Mouse (Mus musculus): Measurements from ENCODE around the gene Ankrd28. TPM values are rescaled to one million over a fixed set of nuclear protein-coding genes. Genes with fewer than 3 reads are reported as not detected.
A peak's percentile ranks its signal among the peaks of the same experiment; 100 is the strongest.
"Not testable (repeated sequence)": the region's sequence is repeated elsewhere in the genome, so short reads cannot be mapped to it uniquely, and the experiment has no call there.

Ankrd28 gene
- 11.6 TPM for polyA plus RNA-seq (2012; fragmentation: generic; extraction: Trizol)
- long read RNA-seq, experiment 1, partial matches to known transcripts = 0 of 3 reads
- long read RNA-seq, experiment 1, other reads (novel, unspliced or antisense) = 3 of 3 reads
- long read RNA-seq, experiment 2, full-length matches to known transcripts = 44 of 79 reads
- long read RNA-seq, experiment 2, partial matches to known transcripts = 16 of 79 reads
- long read RNA-seq, experiment 2, other reads (novel, unspliced or antisense) = 19 of 79 reads

- Histone ChIP-seq H3ac (ENCODE audit: control insufficient read depth, insufficient read length, low read depth) (peak within 1 kb of the TSS; percentile 73), H3K79me2 (ENCODE audit: control insufficient read depth, insufficient read depth) (peaks cover 44% of the 10 kb centered on the region), H3K4me3 (ENCODE audit: insufficient read depth, poor library complexity, severe bottlenecking) (peak within 1 kb of the TSS; percentile 83), H3K36me3 (ENCODE audit: control insufficient read depth, insufficient read depth) (no peaks in the 10 kb centered on the region), H3K79me3 (ENCODE audit: low read depth) (peaks cover 32% of the 10 kb centered on the region), H3K27me3 (ENCODE audit: control insufficient read depth, insufficient read depth, insufficient read length) (no peaks in the 10 kb centered on the region)
- TF ChIP-seq MAX (IDR thresholded peaks at IDR 0.05) (peak; percentile 97), MYOG (IDR thresholded peaks at IDR 0.05; ENCODE audit: control insufficient read depth, extremely low read depth, insufficient read length) (no peak), USF1 (IDR thresholded peaks at IDR 0.05; ENCODE audit: low read depth) (peak; percentile 9)
Measured at GRCm38 (mm10) chr14:31830571-31831369, at the start of gene Ankrd28. Ankrd28 (minus strand) TSS chr14:31830651.

- no peak overlapping the region for H3ac ChIP-seq (ENCODE audit: control insufficient read depth, insufficient read length, low read depth)
- H3K79me2 ChIP-seq (ENCODE audit: control insufficient read depth, insufficient read depth) = no peaks in the 10 kb centered on the region
- no peak overlapping the region for H3K4me3 ChIP-seq (ENCODE audit: insufficient read depth, poor library complexity, severe bottlenecking)
- TF ChIP-seq USF1 (IDR thresholded peaks at IDR 0.05; ENCODE audit: low read depth) = no peak
- no peak for TF ChIP-seq MAX (IDR thresholded peaks at IDR 0.05)
- no peak for TF ChIP-seq FOSL1 (IDR thresholded peaks at IDR 0.05; ENCODE audit: insufficient read depth, low read length, poor library complexity, severe bottlenecking)
- no peak for TF ChIP-seq CEBPB (IDR thresholded peaks at IDR 0.05; ENCODE audit: low read depth)
- no peak for TF ChIP-seq MYOD1 (IDR thresholded peaks at IDR 0.05; ENCODE audit: control insufficient read depth, insufficient read length, low read depth)
- TF ChIP-seq MYOG (IDR thresholded peaks at IDR 0.05; ENCODE audit: control insufficient read depth, extremely low read depth, insufficient read length) = no peak
- TF ChIP-seq CTCF (IDR thresholded peaks at IDR 0.05; ENCODE audit: control insufficient read depth, insufficient read depth, insufficient read length) = no peak
- H3K36me3 ChIP-seq (ENCODE audit: control insufficient read depth, insufficient read depth) = no peaks in the 10 kb centered on the region
- no peaks in the 10 kb centered on the region for H3K27me3 ChIP-seq (ENCODE audit: control insufficient read depth, insufficient read depth, insufficient read length)
- H3K79me3 ChIP-seq (ENCODE audit: low read depth) = no peaks in the 10 kb centered on the region
Measured at GRCm38 (mm10) chr14:31879456-31879855, 49.0 kb upstream of the Ankrd28 start.

GRCm38 (mm10) chr14:31872130-31872529 is 41.7 kb upstream of the Ankrd28 start:
- Histone ChIP-seq H3K79me2 (ENCODE audit: control insufficient read depth, insufficient read depth) (no peaks in the 10 kb centered on the region), H3K27me3 (ENCODE audit: control insufficient read depth, insufficient read depth, insufficient read length) (no peaks in the 10 kb centered on the region), H3K79me3 (ENCODE audit: low read depth) (no peaks in the 10 kb centered on the region), H3K4me3 (ENCODE audit: insufficient read depth, poor library complexity, severe bottlenecking) (no peak overlapping the region), H3ac (ENCODE audit: control insufficient read depth, insufficient read length, low read depth) (no peak overlapping the region), H3K36me3 (ENCODE audit: control insufficient read depth, insufficient read depth) (no peaks in the 10 kb centered on the region)
- no peak for TF ChIP-seq FOSL1 (IDR thresholded peaks at IDR 0.05; ENCODE audit: insufficient read depth, low read length, poor library complexity, severe bottlenecking)

GRCm38 (mm10) chr14:31870436-31870835 is 40.0 kb upstream of the Ankrd28 start:
- H3K79me3 ChIP-seq (ENCODE audit: low read depth) = no peaks in the 10 kb centered on the region
- H3ac ChIP-seq (ENCODE audit: control insufficient read depth, insufficient read length, low read depth) = no peak overlapping the region
- no peaks in the 10 kb centered on the region for H3K79me2 ChIP-seq (ENCODE audit: control insufficient read depth, insufficient read depth)
- TF ChIP-seq MAX (IDR thresholded peaks at IDR 0.05) = no peak
- no peak for TF ChIP-seq CEBPB (IDR thresholded peaks at IDR 0.05; ENCODE audit: low read depth)
- no peak for TF ChIP-seq FOSL1 (IDR thresholded peaks at IDR 0.05; ENCODE audit: insufficient read depth, low read length, poor library complexity, severe bottlenecking)
- no peak for TF ChIP-seq USF1 (IDR thresholded peaks at IDR 0.05; ENCODE audit: low read depth)
- no peak for TF ChIP-seq CTCF (IDR thresholded peaks at IDR 0.05; ENCODE audit: control insufficient read depth, insufficient read depth, insufficient read length)
- TF ChIP-seq MYOD1 (IDR thresholded peaks at IDR 0.05; ENCODE audit: control insufficient read depth, insufficient read length, low read depth) = no peak
- no peak for TF ChIP-seq MYOG (IDR thresholded peaks at IDR 0.05; ENCODE audit: control insufficient read depth, extremely low read depth, insufficient read length)
- no peaks in the 10 kb centered on the region for H3K27me3 ChIP-seq (ENCODE audit: control insufficient read depth, insufficient read depth, insufficient read length)
- no peak overlapping the region for H3K4me3 ChIP-seq (ENCODE audit: insufficient read depth, poor library complexity, severe bottlenecking)
- no peaks in the 10 kb centered on the region for H3K36me3 ChIP-seq (ENCODE audit: control insufficient read depth, insufficient read depth)

- no peaks in the 10 kb centered on the region for H3K79me3 ChIP-seq (ENCODE audit: low read depth)
- TF ChIP-seq MYOG (IDR thresholded peaks at IDR 0.05; ENCODE audit: control insufficient read depth, extremely low read depth, insufficient read length) (no peak), CEBPB (IDR thresholded peaks at IDR 0.05; ENCODE audit: low read depth) (no peak), USF1 (IDR thresholded peaks at IDR 0.05; ENCODE audit: low read depth) (no peak), MYOD1 (IDR thresholded peaks at IDR 0.05; ENCODE audit: control insufficient read depth, insufficient read length, low read depth) (no peak)
- no peak overlapping the region for H3K4me3 ChIP-seq (ENCODE audit: insufficient read depth, poor library complexity, severe bottlenecking)
Measured at GRCm38 (mm10) chr14:31868591-31868990, 38.1 kb upstream of the Ankrd28 start.

GRCm38 (mm10) chr14:31866366-31866765 is 35.9 kb upstream of the Ankrd28 start:
- H3K4me3 ChIP-seq (ENCODE audit: insufficient read depth, poor library complexity, severe bottlenecking); H3ac ChIP-seq (ENCODE audit: control insufficient read depth, insufficient read length, low read depth); H3K79me2 ChIP-seq (ENCODE audit: control insufficient read depth, insufficient read depth); H3K79me3 ChIP-seq (ENCODE audit: low read depth); H3K27me3 ChIP-seq (ENCODE audit: control insufficient read depth, insufficient read depth, insufficient read length); H3K36me3 ChIP-seq (ENCODE audit: control insufficient read depth, insufficient read depth): not testable (repeated sequence)

More at GRCm38 (mm10) chr14:31868591-31868990, 38.1 kb upstream of the Ankrd28 start:
- no peak overlapping the region for H3ac ChIP-seq (ENCODE audit: control insufficient read depth, insufficient read length, low read depth)
- H3K27me3 ChIP-seq (ENCODE audit: control insufficient read depth, insufficient read depth, insufficient read length) = no peaks in the 10 kb centered on the region
- no peaks in the 10 kb centered on the region for H3K79me2 ChIP-seq (ENCODE audit: control insufficient read depth, insufficient read depth)
- no peaks in the 10 kb centered on the region for H3K36me3 ChIP-seq (ENCODE audit: control insufficient read depth, insufficient read depth)
